Comparison of ENCODE assay signal across 1 mouse cellular context in the genomic region with DNA sequence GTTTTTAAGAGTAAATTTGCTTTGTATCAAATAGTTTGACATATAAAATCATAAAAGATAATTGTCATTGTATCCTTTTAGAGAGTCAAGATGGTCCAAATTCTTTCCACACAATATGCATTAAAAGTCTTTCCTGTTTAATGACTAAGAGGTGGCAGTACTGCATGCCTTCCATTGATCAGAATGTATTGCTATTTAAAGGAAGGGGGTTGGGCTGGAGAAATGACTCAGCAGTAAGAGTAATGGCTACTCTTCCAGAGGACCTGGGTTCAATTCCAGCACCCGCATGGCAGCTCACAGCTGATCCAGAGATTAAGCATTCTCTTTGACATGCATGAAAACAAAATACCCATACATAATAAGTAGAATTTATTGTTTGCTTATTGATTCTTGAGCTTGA.
TF ChIP-seq lines count a peak whose summit lies in the region.

No protein-coding gene starts in this region.

TF ChIP-seq in CH12.LX, 34 proteins besides CTCF, POLR2A, EP300 and RAD21 (continued from another document):
- TF ChIP-seq SMC3 (IDR thresholded peaks at IDR 0.05; ENCODE audit: low read depth, low read length) (no peak), USF1 (IDR thresholded peaks at IDR 0.05; ENCODE audit: low read depth, low read length) (no peak), ZNF384 (IDR thresholded peaks at IDR 0.05; ENCODE audit: low read depth, low read length) (no peak), JUND (conservative IDR thresholded peaks at IDR 0.05; ENCODE audit: low read depth, low read length) (no peak), TBP (conservative IDR thresholded peaks at IDR 0.05; ENCODE audit: low read depth, low read length) (no peak), ZKSCAN1 (IDR thresholded peaks at IDR 0.05; ENCODE audit: borderline replicate concordance, low read depth, low read length) (no peak)
